Mouse (Mus musculus): Measurements from ENCODE around the gene Bach2.
A peak's percentile ranks its signal among the peaks of the same experiment; 100 is the strongest.

Bach2 gene

GRCm38 (mm10) chr4:32538088-32538487, 299.5 kb downstream of the Bach2 start:
- peak; percentile 51 for DNase-seq

GRCm38 (mm10) chr4:32538488-32538887, 299.9 kb downstream of the Bach2 start:
- DNase-seq, result no peak

- no peak for DNase-seq
Observed at GRCm38 (mm10) chr4:32538987-32539386, 300.4 kb downstream of the Bach2 start.

- no peak for DNase-seq
Observed at GRCm38 (mm10) chr4:32544821-32545545, 306.4 kb downstream of the Bach2 start.

GRCm38 (mm10) chr4:32545548-32545947, 306.9 kb downstream of the Bach2 start:
- no peak for DNase-seq

- no peak for DNase-seq
Observed at GRCm38 (mm10) chr4:32549150-32549549, 310.5 kb downstream of the Bach2 start.

- DNase-seq, result no peak
Observed at GRCm38 (mm10) chr4:32551337-32551736, 312.7 kb downstream of the Bach2 start.

GRCm38 (mm10) chr4:32555506-32555905, 316.9 kb downstream of the Bach2 start:
- no peak for DNase-seq

GRCm38 (mm10) chr4:32560246-32560645, 321.6 kb downstream of the Bach2 start:
- no peak for DNase-seq

- DNase-seq, result no peak
Observed at GRCm38 (mm10) chr4:32560724-32561554, 322.3 kb downstream of the Bach2 start.

GRCm38 (mm10) chr4:32561555-32562095, 323.0 kb downstream of the Bach2 start:
- peak; percentile 47 for DNase-seq

GRCm38 (mm10) chr4:32562319-32563115, 323.9 kb downstream of the Bach2 start:
- no peak for DNase-seq

GRCm38 (mm10) chr4:32564416-32564815, 325.8 kb downstream of the Bach2 start:
- no peak for DNase-seq

- DNase-seq, result no peak
Observed at GRCm38 (mm10) chr4:32564918-32565317, 326.3 kb downstream of the Bach2 start.

- no peak for DNase-seq
Observed at GRCm38 (mm10) chr4:32569054-32569453, 330.4 kb downstream of the Bach2 start.

GRCm38 (mm10) chr4:32569995-32570938, 331.7 kb downstream of the Bach2 start:
- no peak for DNase-seq

GRCm38 (mm10) chr4:32570939-32571317, 332.3 kb downstream of the Bach2 start:
- DNase-seq, result no peak

- no peak for DNase-seq
Observed at GRCm38 (mm10) chr4:32571441-32571840, 332.8 kb downstream of the Bach2 start.

GRCm38 (mm10) chr4:32572118-32572517, 333.5 kb downstream of the Bach2 start:
- DNase-seq, result peak; percentile 23

- no peak for DNase-seq
Observed at GRCm38 (mm10) chr4:32573586-32573985, 335.0 kb downstream of the Bach2 start.

GRCm38 (mm10) chr4:32574604-32575003, 336.0 kb downstream of the Bach2 start:
- DNase-seq, result no peak

GRCm38 (mm10) chr4:32575165-32575564, 336.6 kb downstream of the Bach2 start:
- peak; percentile 21 for DNase-seq

Measured in liver (tissue).